Mouse (Mus musculus) neural tube, embryonic 10.5 days (tissue): ENCODE measurements around the gene Syt5.
A peak's percentile ranks its signal among the peaks of the same experiment; 100 is the strongest.

Source experiments
- DNase-seq: peaks from one replicate; pipeline ENCODE4 v3.0.0-alpha.2; 2017; ENCODE audit warnings: low spot score; ENCODE audit errors: extremely low spot score

Syt5 gene

GRCm38 (mm10) chr7:4523205-4524130, 23.9 kb downstream of the Syt5 start:
- DNase-seq, result no peak

DNA sequence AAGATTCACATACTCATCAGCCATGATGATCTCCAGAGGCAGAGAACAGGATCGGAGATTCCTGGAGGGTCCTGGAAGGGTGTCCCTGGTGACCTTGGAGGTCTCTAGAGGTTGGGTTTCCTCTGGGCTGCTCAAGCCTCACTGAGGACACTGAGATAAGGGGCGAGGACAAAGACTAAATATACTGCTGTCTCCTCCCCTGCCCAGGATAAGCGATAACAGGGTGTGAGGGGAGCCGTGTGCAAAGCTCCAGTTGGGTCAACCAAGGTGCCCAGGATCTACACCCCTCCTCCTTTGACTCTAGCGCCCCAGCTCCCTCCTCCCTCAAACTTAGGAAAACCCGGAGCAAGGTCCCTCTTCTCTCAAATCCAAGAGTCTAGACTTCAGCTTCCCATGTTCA, 25.0 kb downstream of the Syt5 start:
- DNase-seq, result no peak

GRCm38 (mm10) chr7:4521231-4522003, 25.9 kb downstream of the Syt5 start:
- no peak for DNase-seq

GRCm38 (mm10) chr7:4518487-4518886, 28.9 kb downstream of the Syt5 start:
- DNase-seq, result no peak

GRCm38 (mm10) chr7:4516332-4517050, 30.9 kb downstream of the Syt5 start, which contains the start of gene Tnnt1:
Tnnt1 (minus strand) TSS chr7:4516382.
- no peak for DNase-seq

GRCm38 (mm10) chr7:4515853-4516252, 31.5 kb downstream of the Syt5 start:
- DNase-seq, result no peak

- DNase-seq, result no peak
Measured at GRCm38 (mm10) chr7:4513829-4514712, 33.3 kb downstream of the Syt5 start.

DNA sequence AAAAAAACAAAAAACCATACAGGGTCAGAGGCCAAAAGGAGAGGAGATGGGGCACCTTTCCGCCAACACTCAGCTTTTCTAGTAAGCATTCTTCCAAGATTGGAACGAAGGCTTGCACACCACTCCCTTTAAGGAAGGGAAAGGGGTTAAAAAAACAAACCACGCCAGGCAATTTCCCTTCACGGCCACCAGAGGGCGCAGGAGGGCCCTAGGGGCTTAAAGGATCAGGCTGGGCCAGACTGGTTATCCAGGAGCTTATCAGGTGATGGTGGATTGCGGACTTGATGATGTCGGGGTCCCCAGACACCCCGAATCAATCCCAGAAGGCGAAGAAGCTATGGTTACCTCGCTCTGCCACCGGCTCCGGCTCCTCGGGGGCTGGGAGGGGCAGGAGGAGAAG, 34.1 kb downstream of the Syt5 start:
- DNase-seq, result no peak

- DNase-seq, result no peak
Measured at GRCm38 (mm10) chr7:4511489-4512224, 35.7 kb downstream of the Syt5 start.

- peak; percentile 77 for DNase-seq
Measured at GRCm38 (mm10) chr7:4509863-4510608, 37.3 kb downstream of the Syt5 start.

DNA sequence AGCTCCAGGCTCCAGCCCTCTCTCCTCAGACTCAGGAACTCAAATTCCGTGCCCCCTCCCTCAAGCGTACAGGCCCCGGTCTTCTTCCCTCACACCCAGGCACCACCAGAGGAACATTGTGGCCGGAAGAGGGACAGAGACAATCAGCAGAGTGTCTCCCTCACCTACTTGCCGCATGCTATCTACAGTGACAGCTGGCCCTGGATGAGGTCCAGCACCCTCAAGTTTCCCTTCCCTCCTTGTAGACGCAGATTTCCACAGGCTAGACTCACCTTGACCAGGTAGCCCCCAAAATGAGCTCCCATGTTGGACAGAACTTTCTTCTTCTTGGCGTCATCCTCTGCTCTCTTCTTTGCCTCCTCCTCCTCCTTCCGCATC, 38.6 kb downstream of the Syt5 start:
- no peak for DNase-seq

GRCm38 (mm10) chr7:4508062-4508738, 39.1 kb downstream of the Syt5 start:
- no peak for DNase-seq

DNA sequence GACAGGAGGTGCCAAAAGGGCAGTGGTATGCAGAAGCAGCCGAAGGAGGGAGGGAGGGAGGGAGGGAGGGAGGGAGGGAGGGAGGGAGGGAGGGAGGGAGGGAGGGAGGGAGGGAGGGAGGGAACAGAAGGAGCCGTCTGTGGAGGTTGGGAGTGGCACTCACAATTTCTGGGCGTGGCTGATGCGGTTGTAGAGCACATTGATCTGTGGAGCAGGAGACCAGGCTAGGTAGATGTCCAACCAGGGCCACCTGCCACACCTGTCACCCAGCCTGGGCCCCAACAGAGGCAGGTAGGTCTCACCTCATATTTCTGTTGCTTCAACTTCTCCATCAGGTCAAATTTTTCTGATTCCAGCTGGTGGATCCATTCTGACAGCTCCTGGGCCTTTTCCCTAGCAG, 40.1 kb downstream of the Syt5 start:
- DNase-seq, result no peak

- DNase-seq, result no peak
Measured at GRCm38 (mm10) chr7:4504646-4505435, 42.5 kb downstream of the Syt5 start.

GRCm38 (mm10) chr7:4503858-4504257, 43.5 kb downstream of the Syt5 start:
- no peak for DNase-seq

- DNase-seq, result no peak
Measured at GRCm38 (mm10) chr7:4503100-4503499, 44.2 kb downstream of the Syt5 start.

- DNase-seq, result no peak
Measured at GRCm38 (mm10) chr7:4502421-4503090, 44.8 kb downstream of the Syt5 start.
